Mouse (Mus musculus): ENCODE data around the gene Mas1. TPM values are rescaled to one million over a fixed set of nuclear protein-coding genes. Genes with fewer than 3 reads are reported as not detected.

The Mas1 gene
- total RNA-seq, 2 experiments from 2014 or later = 0.34 to 0.41 TPM

Small RNAs within 50 kb of the gene (microRNA-seq; reads per million reads assigned to microRNA genes)
- gene Gm24085 = 0 reads per million in 2 experiments

Other genes with a start within 250 kb of the Mas1 start
- 10 to 100 TPM; 10.3 to 13.9 TPM for gene Slc22a1, start 192.3 kb downstream of the Mas1 start, total RNA-seq (2021)
- gene Igf2r, start 98.5 kb downstream of the Mas1 start, total RNA-seq (2021) = 100 to 1,000 TPM; 318 TPM
- under 1 TPM; 0.36 to 0.95 TPM for gene Mrgprh, start 7.9 kb upstream of the Mas1 start, total RNA-seq (2021)
- 1 to 10 TPM; 1.5 to 1.8 TPM for gene Pnldc1, start 42.1 kb upstream of the Mas1 start, total RNA-seq (2021)
- 100 to 1,000 TPM; 292 to 296 TPM for gene Tcp1, start 47.6 kb upstream of the Mas1 start, total RNA-seq (2021)
- 100 to 1,000 TPM; 162 to 168 TPM for gene Mrpl18, start 48.2 kb upstream of the Mas1 start, total RNA-seq (2021)
- not detected for gene Acat3, start 72.5 kb upstream of the Mas1 start, total RNA-seq (2021)
- gene Acat2, start 92.6 kb upstream of the Mas1 start, total RNA-seq (2021) = 10 to 100 TPM; 20.3 to 21.1 TPM
- 10 to 100 TPM; 54.9 to 56.8 TPM for gene Wtap, start 126.0 kb upstream of the Mas1 start, total RNA-seq (2021)
- gene Sod2, start 138.7 kb upstream of the Mas1 start, total RNA-seq (2021) = 100 to 1,000 TPM; 589 to 631 TPM
- gene Gpr31b, start 184.2 kb upstream of the Mas1 start, total RNA-seq (2021) = under 1 TPM in 1 of 2 experiments, not detected in 1; 0.23 TPM
- 1 to 10 TPM in 1 of 2 experiments, under 1 TPM in 1; 0.34 to 1.2 TPM for gene Tcp10b, start 193.0 kb upstream of the Mas1 start, total RNA-seq (2021)

All from heart, postnatal 4 days (tissue).